Mouse (Mus musculus): Measurements from ENCODE around the gene Leo1. TPM values are rescaled to one million over a fixed set of nuclear protein-coding genes. Genes with fewer than 3 reads are reported as not detected.

Leo1 gene
- polyA plus RNA-seq, 1 experiment from 2014 or later, result 35.2 TPM

GRCm38 (mm10) chr9:75495945-75496344 lies 54.6 kb downstream of the Leo1 start:
- Histone ChIP-seq H3K9me3 (no peaks in the 10 kb centered on the region), H3K4me1 (replicated peaks) (no peaks in the 10 kb centered on the region), H3K4me3 (replicated peaks) (no peak overlapping the region), H3K27me3 (replicated peaks) (no peaks in the 10 kb centered on the region), H3K9ac (no peak overlapping the region), H3K27ac (no peak overlapping the region), H3K4me2 (replicated peaks) (no peak overlapping the region), H3K36me3 (peaks cover 14% of the 10 kb centered on the region)
- WGBS, result 72% methylated on average over 10 of the region's 10 CpGs
- ATAC-seq, result no peak

DNA sequence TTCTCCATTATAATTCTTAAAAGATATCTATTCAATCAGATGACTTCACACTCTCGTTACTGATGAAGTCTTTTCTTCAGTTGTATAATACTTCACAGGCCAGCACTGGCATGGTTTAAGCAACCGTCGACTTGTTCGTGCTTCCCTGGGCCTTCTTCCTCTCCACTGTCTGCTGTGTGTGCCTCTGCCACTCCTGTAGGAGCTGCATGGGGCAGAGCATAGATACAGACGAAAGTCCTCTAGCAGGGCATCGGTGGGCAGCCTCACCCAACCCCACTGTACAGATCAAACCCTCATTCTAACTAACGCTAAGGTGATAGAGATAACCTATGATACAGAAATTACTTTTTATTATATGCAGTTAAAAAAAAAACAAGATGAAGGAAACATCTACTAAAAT lies 57.2 kb downstream of the Leo1 start:
- H3K27me3 ChIP-seq (replicated peaks), result no peaks in the 10 kb centered on the region
- H3K4me1 ChIP-seq (replicated peaks), result no peaks in the 10 kb centered on the region
- no peak overlapping the region for H3K27ac ChIP-seq
- H3K36me3 ChIP-seq, result peaks cover 14% of the 10 kb centered on the region
- no peak overlapping the region for H3K9ac ChIP-seq
- H3K4me2 ChIP-seq (replicated peaks), result no peak overlapping the region
- 94% methylated on average over 7 of the region's 7 CpGs for WGBS
- no peak for ATAC-seq
- no peak overlapping the region for H3K4me3 ChIP-seq (replicated peaks)
- no peaks in the 10 kb centered on the region for H3K9me3 ChIP-seq

DNA sequence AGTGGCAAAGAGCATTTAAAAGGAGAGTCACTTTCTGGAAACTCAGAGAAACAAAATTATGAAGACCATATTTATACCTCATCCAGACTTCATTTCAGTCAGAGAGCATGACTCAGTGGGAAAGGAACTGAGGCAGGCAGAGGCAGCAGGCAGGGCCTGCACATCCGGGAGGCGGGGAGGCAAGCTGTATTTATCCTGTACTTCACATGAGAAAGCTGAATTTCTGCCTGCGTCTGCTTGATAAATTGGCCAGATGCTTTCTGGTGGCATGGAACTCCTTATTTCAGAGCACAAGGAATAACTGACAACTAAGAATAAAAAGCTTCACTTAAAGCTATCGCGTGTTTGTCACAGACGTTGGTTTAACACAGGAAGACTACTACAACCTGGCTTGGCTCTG lies 63.0 kb downstream of the Leo1 start:
- WGBS, result 89% methylated on average over 6 of the region's 6 CpGs
- Histone ChIP-seq H3K27me3 (replicated peaks) (no peaks in the 10 kb centered on the region), H3K4me2 (replicated peaks) (no peak overlapping the region), H3K36me3 (peaks cover 20% of the 10 kb centered on the region), H3K27ac (no peak overlapping the region), H3K4me1 (replicated peaks) (no peaks in the 10 kb centered on the region), H3K9ac (no peak overlapping the region), H3K4me3 (replicated peaks) (no peak overlapping the region), H3K9me3 (no peaks in the 10 kb centered on the region)
- ATAC-seq, result no peak

GRCm38 (mm10) chr9:75511236-75511939 lies 70.1 kb downstream of the Leo1 start:
- Histone ChIP-seq H3K36me3 (peaks cover 24% of the 10 kb centered on the region), H3K27ac (no peak overlapping the region), H3K27me3 (replicated peaks) (no peaks in the 10 kb centered on the region), H3K4me1 (replicated peaks) (no peaks in the 10 kb centered on the region), H3K9ac (no peak overlapping the region), H3K4me3 (replicated peaks) (no peak overlapping the region), H3K9me3 (no peaks in the 10 kb centered on the region), H3K4me2 (replicated peaks) (no peak overlapping the region)
- no peak for ATAC-seq
- WGBS, result 91% methylated on average over 8 of the region's 8 CpGs

DNA sequence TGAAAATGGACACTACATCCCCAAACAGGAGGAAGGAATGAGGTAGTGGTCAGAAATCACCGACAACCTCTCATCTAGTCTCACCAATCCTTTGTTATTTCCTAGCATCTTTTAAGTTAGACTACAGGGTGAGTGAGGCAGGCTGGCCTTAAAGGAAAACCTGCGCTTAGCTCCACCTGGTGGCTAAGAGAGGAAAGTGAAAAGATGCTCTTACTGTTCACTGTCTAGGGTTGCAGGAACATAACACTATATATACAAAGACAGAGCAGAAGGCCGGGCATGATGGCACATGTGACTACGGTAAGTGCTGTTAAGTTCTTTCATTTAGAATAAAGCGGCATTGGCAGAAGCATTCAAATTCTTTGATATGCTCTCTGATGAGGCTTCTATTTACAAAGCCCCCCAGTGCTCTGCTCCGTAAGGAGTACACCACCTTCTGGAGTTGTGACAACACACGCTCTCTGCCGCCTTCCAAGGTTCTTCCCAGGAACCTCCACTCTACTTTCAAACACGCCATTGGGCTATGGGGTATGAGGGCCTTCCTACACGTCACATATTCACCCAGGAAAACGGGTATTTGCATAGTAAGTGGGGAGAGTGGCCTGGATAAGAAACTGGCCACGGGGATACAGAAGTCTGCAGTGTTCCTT lies 74.3 kb downstream of the Leo1 start:
- H3K4me1 ChIP-seq (replicated peaks), result no peaks in the 10 kb centered on the region
- no peak overlapping the region for H3K9ac ChIP-seq
- H3K27me3 ChIP-seq (replicated peaks), result no peaks in the 10 kb centered on the region
- WGBS, result 62% methylated on average over 12 of the region's 12 CpGs
- peaks cover 7% of the 10 kb centered on the region; the same call in 1 of the 2 replicates for H3K36me3 ChIP-seq
- H3K9me3 ChIP-seq, result no peaks in the 10 kb centered on the region
- H3K4me2 ChIP-seq (replicated peaks), result no peak overlapping the region
- H3K4me3 ChIP-seq (replicated peaks), result no peak overlapping the region
- no peak overlapping the region for H3K27ac ChIP-seq
- ATAC-seq, result peak; percentile 75; the same call in 1 of the 2 replicates

Other genes with a start within 250 kb of the Leo1 start
- 5.5 and 7.3 TPM in 2 replicates for gene Myo5c, start 209.5 kb upstream of the Leo1 start, polyA plus RNA-seq (2015; fragmentation: Nextera tagmentation; extraction: Ambion mirVana)
- gene Gnb5, start 135.2 kb upstream of the Leo1 start, polyA plus RNA-seq (2015; fragmentation: Nextera tagmentation; extraction: Ambion mirVana), result 18.5 and 20.3 TPM in 2 replicates
- not detected in 2 replicates for gene Bcl2l10, start 93.8 kb upstream of the Leo1 start, polyA plus RNA-seq (2015; fragmentation: Nextera tagmentation; extraction: Ambion mirVana)
- gene Mapk6, start 31.5 kb upstream of the Leo1 start, polyA plus RNA-seq (2015; fragmentation: Nextera tagmentation; extraction: Ambion mirVana), result 47.2 and 55.5 TPM in 2 replicates
- 98.6 and 105 TPM in 2 replicates for gene Tmod3, start 118.1 kb downstream of the Leo1 start, polyA plus RNA-seq (2015; fragmentation: Nextera tagmentation; extraction: Ambion mirVana)
- gene Tmod2, start 169.8 kb downstream of the Leo1 start, polyA plus RNA-seq (2015; fragmentation: Nextera tagmentation; extraction: Ambion mirVana), result 16.1 and 20.8 TPM in 2 replicates
- gene Lysmd2, start 184.2 kb downstream of the Leo1 start, polyA plus RNA-seq (2015; fragmentation: Nextera tagmentation; extraction: Ambion mirVana), result 19.4 and 20.1 TPM in 2 replicates
- gene Scg3, start 242.5 kb downstream of the Leo1 start, polyA plus RNA-seq (2015; fragmentation: Nextera tagmentation; extraction: Ambion mirVana), result 9.3 and 9.5 TPM in 2 replicates